Mouse (Mus musculus): ENCODE measurements around the gene Lyrm9. TPM values are rescaled to one million over a fixed set of nuclear protein-coding genes. Genes with fewer than 3 reads are reported as not detected.

Gene Lyrm9
- polyA plus RNA-seq, 1 experiment from 2014 or later: 30.9 TPM

DNA sequence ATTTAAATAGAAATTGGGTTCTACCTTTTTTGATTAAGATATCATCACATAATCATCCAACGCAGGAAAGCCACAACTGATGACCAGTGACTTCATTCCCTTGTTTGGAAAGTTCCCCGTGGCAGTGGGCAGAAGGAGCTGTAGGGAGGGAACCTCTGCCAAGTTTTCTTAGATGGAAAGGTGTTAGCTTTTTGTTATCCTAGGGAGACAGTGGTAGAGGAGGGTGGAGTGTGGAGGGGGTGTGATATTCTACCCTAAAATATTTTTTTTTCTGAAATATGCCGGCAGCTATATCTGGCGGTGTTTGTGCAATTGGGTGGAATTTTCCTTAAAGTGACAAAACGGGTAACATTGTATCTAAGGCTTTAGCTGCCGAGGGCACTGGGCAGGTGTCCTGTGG, 21.2 kb upstream of the Lyrm9 start:
- Histone ChIP-seq H3K36me3 (ENCODE audit: control insufficient read depth, insufficient read depth, low read length) (no peaks in the 10 kb centered on the region), H3K27ac (replicated peaks; ENCODE audit: low read depth, low read length) (no peak overlapping the region), H3K9me3 (ENCODE audit: control insufficient read depth, low read length) (no peaks in the 10 kb centered on the region), H3K9ac (replicated peaks; ENCODE audit: low read length) (no peak overlapping the region), H3K4me3 (replicated peaks; ENCODE audit: low read depth, low read length) (no peak overlapping the region), H3K4me2 (ENCODE audit: low read length) (no peak overlapping the region), H3K27me3 (ENCODE audit: control insufficient read depth, insufficient read depth, low read length) (no peaks in the 10 kb centered on the region), H3K4me1 (ENCODE audit: control insufficient read depth, insufficient read depth, low read length) (0 out of 2 replicates have a peak, but pooled peaks cover 8% of the 10 kb centered on the region)
- no peak for DNase-seq
- ATAC-seq (ENCODE audit: low FRiP score, low TSS enrichment): no peak
- whole genome bisulfite sequencing: 70% methylated on average over 6 of the region's 6 CpGs

- WGBS: 37% methylated on average over 9 of the region's 9 CpGs
- H3K9me3 ChIP-seq (ENCODE audit: control insufficient read depth, low read length): no peaks in the 10 kb centered on the region
- no peak overlapping the region for H3K27ac ChIP-seq (replicated peaks; ENCODE audit: low read depth, low read length)
- no peak for ATAC-seq (ENCODE audit: low FRiP score, low TSS enrichment)
- no peaks in the 10 kb centered on the region for H3K27me3 ChIP-seq (ENCODE audit: control insufficient read depth, insufficient read depth, low read length)
- no peak overlapping the region for H3K9ac ChIP-seq (replicated peaks; ENCODE audit: low read length)
- no peak for DNase-seq
- no peak overlapping the region for H3K4me3 ChIP-seq (replicated peaks; ENCODE audit: low read depth, low read length)
- H3K36me3 ChIP-seq (ENCODE audit: control insufficient read depth, insufficient read depth, low read length): no peaks in the 10 kb centered on the region
- H3K4me2 ChIP-seq (ENCODE audit: low read length): no peak overlapping the region
- H3K4me1 ChIP-seq (ENCODE audit: control insufficient read depth, insufficient read depth, low read length): 0 out of 2 replicates have a peak, but pooled peaks cover 8% of the 10 kb centered on the region
Observed at GRCm38 (mm10) chr11:78805691-78806137, 20.7 kb upstream of the Lyrm9 start.

DNA sequence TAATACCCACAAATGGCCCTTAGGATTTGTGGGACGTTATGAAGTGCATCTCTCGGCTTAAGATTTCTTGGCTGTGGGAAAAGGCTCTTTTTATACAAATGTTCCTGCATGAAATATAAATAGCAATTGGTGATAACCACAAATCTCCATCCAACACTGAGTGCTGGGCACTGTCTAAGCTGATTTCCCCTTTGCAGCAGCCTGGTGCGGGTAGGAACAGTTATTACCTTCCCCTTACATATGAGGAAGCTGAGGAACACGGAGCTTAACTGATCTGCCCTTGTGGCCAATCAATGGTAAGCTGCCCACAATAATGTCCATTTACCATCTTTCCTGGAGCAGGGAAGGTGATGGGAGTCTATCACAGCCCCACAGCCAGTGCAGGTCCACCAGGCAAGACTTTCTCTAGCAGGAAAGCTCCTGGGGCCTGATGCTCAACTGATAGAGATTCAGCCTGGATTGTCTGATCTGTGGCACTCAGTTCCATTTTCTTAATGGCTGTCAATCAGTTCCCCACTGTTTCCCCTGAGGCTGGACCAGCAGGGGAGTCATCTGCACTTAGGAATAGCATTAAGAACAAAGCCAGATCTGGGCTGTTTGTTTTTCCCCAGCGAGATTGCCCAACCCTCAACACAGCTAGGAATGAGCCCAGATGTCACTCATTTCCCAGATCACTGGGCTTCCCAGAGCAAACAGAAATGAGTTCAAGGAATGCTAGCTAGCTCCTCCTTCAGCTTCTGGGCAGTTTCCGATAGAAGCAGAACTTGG, 18.9 kb upstream of the Lyrm9 start:
- H3K36me3 ChIP-seq (ENCODE audit: control insufficient read depth, insufficient read depth, low read length): no peaks in the 10 kb centered on the region
- H3K27me3 ChIP-seq (ENCODE audit: control insufficient read depth, insufficient read depth, low read length): no peaks in the 10 kb centered on the region
- no peak overlapping the region for H3K4me2 ChIP-seq (ENCODE audit: low read length)
- no peak overlapping the region for H3K4me3 ChIP-seq (replicated peaks; ENCODE audit: low read depth, low read length)
- DNase-seq (peak; percentile 65), ATAC-seq (ENCODE audit: low FRiP score, low TSS enrichment) (no peak)
- no peaks in the 10 kb centered on the region for H3K9me3 ChIP-seq (ENCODE audit: control insufficient read depth, low read length)
- no peak overlapping the region for H3K9ac ChIP-seq (replicated peaks; ENCODE audit: low read length)
- H3K27ac ChIP-seq (replicated peaks; ENCODE audit: low read depth, low read length): no peak overlapping the region
- H3K4me1 ChIP-seq (ENCODE audit: control insufficient read depth, insufficient read depth, low read length): 0 out of 2 replicates have a peak, but pooled peaks cover 8% of the 10 kb centered on the region
- 45% methylated on average over 6 of the region's 6 CpGs for WGBS

DNA sequence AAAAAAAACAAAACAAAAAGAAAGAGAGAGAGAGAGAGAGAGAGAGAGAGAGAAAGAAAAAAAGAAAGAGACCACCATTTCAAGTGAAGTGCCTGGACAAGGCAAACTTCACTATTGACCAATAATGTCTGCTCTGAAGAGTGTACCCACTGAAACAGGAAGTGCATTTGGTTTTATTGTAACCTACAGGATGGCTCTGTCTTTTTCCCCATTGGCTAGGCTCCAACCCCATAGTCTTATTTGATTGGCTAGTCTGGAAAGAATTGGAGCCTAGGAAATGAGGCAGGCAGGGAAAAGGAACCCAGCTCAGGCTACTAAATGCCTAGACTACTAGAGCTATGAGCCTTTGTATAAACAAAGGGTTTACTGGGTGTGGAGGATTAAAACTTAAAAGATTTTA, 17.0 kb upstream of the Lyrm9 start:
- no peak for ATAC-seq (ENCODE audit: low FRiP score, low TSS enrichment)
- H3K9me3 ChIP-seq (ENCODE audit: control insufficient read depth, low read length): no peaks in the 10 kb centered on the region
- no peak overlapping the region for H3K4me3 ChIP-seq (replicated peaks; ENCODE audit: low read depth, low read length)
- no peak overlapping the region for H3K4me2 ChIP-seq (ENCODE audit: low read length)
- no peaks in the 10 kb centered on the region for H3K27me3 ChIP-seq (ENCODE audit: control insufficient read depth, insufficient read depth, low read length)
- H3K9ac ChIP-seq (replicated peaks; ENCODE audit: low read length): no peak overlapping the region
- H3K4me1 ChIP-seq (ENCODE audit: control insufficient read depth, insufficient read depth, low read length): peaks cover 17% of the 10 kb centered on the region; the same call in 1 of the 2 replicates
- H3K27ac ChIP-seq (replicated peaks; ENCODE audit: low read depth, low read length): no peak overlapping the region
- no peak for DNase-seq
- no peaks in the 10 kb centered on the region for H3K36me3 ChIP-seq (ENCODE audit: control insufficient read depth, insufficient read depth, low read length)

GRCm38 (mm10) chr11:78814461-78814941, 11.9 kb upstream of the Lyrm9 start:
- Histone ChIP-seq H3K4me2 (ENCODE audit: low read length) (no peak overlapping the region), H3K9ac (replicated peaks; ENCODE audit: low read length) (no peak overlapping the region), H3K27ac (replicated peaks; ENCODE audit: low read depth, low read length) (no peak overlapping the region), H3K36me3 (ENCODE audit: control insufficient read depth, insufficient read depth, low read length) (no peaks in the 10 kb centered on the region), H3K9me3 (ENCODE audit: control insufficient read depth, low read length) (no peaks in the 10 kb centered on the region), H3K4me1 (ENCODE audit: control insufficient read depth, insufficient read depth, low read length) (peaks cover 43% of the 10 kb centered on the region), H3K27me3 (ENCODE audit: control insufficient read depth, insufficient read depth, low read length) (no peaks in the 10 kb centered on the region), H3K4me3 (replicated peaks; ENCODE audit: low read depth, low read length) (no peak overlapping the region)
- DNase-seq (no peak), ATAC-seq (ENCODE audit: low FRiP score, low TSS enrichment) (no peak)
- WGBS: 55% methylated on average over 7 of the region's 7 CpGs

- WGBS: 18% methylated on average over 14 of the region's 14 CpGs
- Histone ChIP-seq H3K4me3 (replicated peaks; ENCODE audit: low read depth, low read length) (no peak overlapping the region), H3K4me1 (ENCODE audit: control insufficient read depth, insufficient read depth, low read length) (peaks cover 58% of the 10 kb centered on the region), H3K27me3 (ENCODE audit: control insufficient read depth, insufficient read depth, low read length) (no peaks in the 10 kb centered on the region), H3K27ac (replicated peaks; ENCODE audit: low read depth, low read length) (peak overlapping the region; percentile 83), H3K36me3 (ENCODE audit: control insufficient read depth, insufficient read depth, low read length) (no peaks in the 10 kb centered on the region), H3K4me2 (ENCODE audit: low read length) (peak overlapping the region; percentile 17; the same call in 1 of the 2 replicates), H3K9me3 (ENCODE audit: control insufficient read depth, low read length) (no peaks in the 10 kb centered on the region), H3K9ac (replicated peaks; ENCODE audit: low read length) (no peak overlapping the region; the same call in 1 of the 2 replicates)
- DNase-seq (peak; percentile 69), ATAC-seq (ENCODE audit: low FRiP score, low TSS enrichment) (no peak; the same call in 1 of the 2 replicates)
Observed at GRCm38 (mm10) chr11:78815986-78816792, 10.2 kb upstream of the Lyrm9 start.

DNA sequence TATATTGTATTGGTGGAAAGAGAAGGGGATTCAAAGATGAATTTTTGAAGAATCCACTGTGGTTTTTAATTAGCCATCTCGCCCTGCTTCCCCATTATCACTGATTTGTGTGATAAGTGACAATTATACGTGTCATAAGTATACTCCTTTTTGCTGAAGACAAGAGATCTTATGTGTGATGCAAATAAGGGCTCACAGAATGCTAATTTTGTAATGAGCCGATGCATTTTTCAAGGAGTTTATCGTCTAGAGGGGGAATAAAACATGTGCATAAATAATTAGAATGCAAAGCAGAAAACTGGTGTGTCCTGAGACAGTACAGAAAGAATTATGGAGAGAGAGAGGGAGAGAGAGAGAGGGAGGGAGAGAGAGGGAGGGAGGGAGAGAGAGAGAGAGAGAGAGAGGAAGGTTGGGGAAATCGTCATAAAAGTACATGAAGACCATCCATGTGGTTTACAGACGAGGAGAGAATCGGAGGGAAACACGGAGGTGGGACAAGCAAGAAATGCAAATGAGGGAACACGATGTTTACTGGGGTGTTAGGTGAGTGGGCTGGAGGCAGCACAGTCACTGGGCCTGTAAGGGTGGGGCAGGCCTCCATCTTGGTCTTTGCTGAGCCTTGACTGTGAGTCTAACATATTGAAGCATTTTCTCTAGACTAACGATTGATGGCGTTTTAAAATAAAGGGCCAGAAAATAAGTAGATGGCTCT, 8.9 kb upstream of the Lyrm9 start:
- H3K27ac ChIP-seq (replicated peaks; ENCODE audit: low read depth, low read length): peak overlapping the region; percentile 83
- no peak overlapping the region for H3K4me2 ChIP-seq (ENCODE audit: low read length)
- no peaks in the 10 kb centered on the region for H3K36me3 ChIP-seq (ENCODE audit: control insufficient read depth, insufficient read depth, low read length)
- ATAC-seq (ENCODE audit: low FRiP score, low TSS enrichment): no peak
- WGBS: 52% methylated on average over 11 of the region's 11 CpGs
- H3K4me3 ChIP-seq (replicated peaks; ENCODE audit: low read depth, low read length): no peak overlapping the region
- H3K27me3 ChIP-seq (ENCODE audit: control insufficient read depth, insufficient read depth, low read length): no peaks in the 10 kb centered on the region
- no peak overlapping the region for H3K9ac ChIP-seq (replicated peaks; ENCODE audit: low read length)
- H3K9me3 ChIP-seq (ENCODE audit: control insufficient read depth, low read length): no peaks in the 10 kb centered on the region
- peaks cover 62% of the 10 kb centered on the region for H3K4me1 ChIP-seq (ENCODE audit: control insufficient read depth, insufficient read depth, low read length)
- DNase-seq: peak; percentile 35

- DNase-seq (peak; percentile 62), ATAC-seq (ENCODE audit: low FRiP score, low TSS enrichment) (no peak)
- Histone ChIP-seq H3K36me3 (ENCODE audit: control insufficient read depth, insufficient read depth, low read length) (no peaks in the 10 kb centered on the region), H3K4me2 (ENCODE audit: low read length) (peak overlapping the region; percentile 3; the same call in 1 of the 2 replicates), H3K27me3 (ENCODE audit: control insufficient read depth, insufficient read depth, low read length) (no peaks in the 10 kb centered on the region), H3K4me3 (replicated peaks; ENCODE audit: low read depth, low read length) (no peak overlapping the region), H3K9ac (replicated peaks; ENCODE audit: low read length) (0 out of 2 replicates have a peak overlapping the region, but pooled peaks have one; percentile 6), H3K27ac (replicated peaks; ENCODE audit: low read depth, low read length) (0 out of 2 replicates have a peak overlapping the region, but pooled peaks have one; percentile 21), H3K9me3 (ENCODE audit: control insufficient read depth, low read length) (no peaks in the 10 kb centered on the region), H3K4me1 (ENCODE audit: control insufficient read depth, insufficient read depth, low read length) (peaks cover 56% of the 10 kb centered on the region)
- WGBS: 20% methylated on average over 12 of the region's 12 CpGs
Observed at GRCm38 (mm10) chr11:78820337-78821000, 5.9 kb upstream of the Lyrm9 start.

All from midbrain, embryonic 14.5 days (tissue).